Mouse (Mus musculus) MEL (cell line): Measurements from ENCODE around the gene Mrps30. TPM values are rescaled to one million over a fixed set of nuclear protein-coding genes. Genes with fewer than 3 reads are reported as not detected.

Experiments
- DNase-seq: peaks from one replicate; pipeline ENCODE4 v3.0.0; 2011; ENCODE audit warnings: low read depth, low spot score
- H3K27ac ChIP-seq: 2 replicates; pipeline ENCODE4 v1.5.1; 2012; ENCODE audit warnings: low read depth, mild to moderate bottlenecking, control low read depth, low read length, moderate library complexity; ENCODE audit not compliant: control insufficient read depth
- H3K27me3 ChIP-seq, 2 experiments: fragments of 150-350 bp in 1 of 2; sonication (generic) in 1 of 2; 2 replicates each; pipeline ENCODE4 v1.6.1; 2012; ENCODE audit warnings: low read length in 2 of 2, mild to moderate bottlenecking in 2 of 2, improper control_type of control experiment in 1 of 2, moderate library complexity in 1 of 2; ENCODE audit not compliant: insufficient read depth in 2 of 2, control insufficient read depth in 1 of 2
- H3K36me3 ChIP-seq, 2 experiments: 2 replicates each; pipeline ENCODE4 v1.6.1; 2012 to 2014; ENCODE audit warnings: low read length in 2 of 2, improper control_type of control experiment in 1 of 2, inconsistent platforms in 1 of 2, mild to moderate bottlenecking in 1 of 2; ENCODE audit not compliant: insufficient read depth in 2 of 2, control insufficient read depth in 1 of 2
- H3K4me1 ChIP-seq, 2 experiments: fragments of 150-350 bp in 1 of 2; sonication (generic) in 1 of 2; 2 replicates each; pipeline ENCODE4 v1.6.1; 2012; ENCODE audit warnings: low read length in 2 of 2, improper control_type of control experiment in 1 of 2, mild to moderate bottlenecking in 1 of 2; ENCODE audit not compliant: insufficient read depth in 2 of 2, control insufficient read depth in 1 of 2
- H3K4me3 ChIP-seq, 2 experiments: fragments of 150-350 bp in 1 of 2; sonication (generic) in 1 of 2; 2 replicates each; pipeline ENCODE4 v1.5.1; 2012; ENCODE audit warnings: low read depth in 2 of 2, low read length in 2 of 2, mild to moderate bottlenecking in 2 of 2, moderate library complexity in 2 of 2, control low read depth in 1 of 2, improper control_type of control experiment in 1 of 2; ENCODE audit not compliant: control insufficient read depth in 1 of 2, insufficient read depth in 1 of 2
- H3K79me2 ChIP-seq: 2 replicates; pipeline ENCODE4 v1.6.1; 2012; ENCODE audit warnings: mild to moderate bottlenecking, low read length, moderate library complexity; ENCODE audit not compliant: control insufficient read depth, poor library complexity, insufficient read depth
- H3K9ac ChIP-seq: 2 replicates; pipeline ENCODE4 v1.6.1; 2012; ENCODE audit warnings: low read depth, mild to moderate bottlenecking, control low read depth, low read length, moderate library complexity; ENCODE audit not compliant: control insufficient read depth, poor library complexity, severe bottlenecking
- H3K9me3 ChIP-seq: fragments of 150-350 bp; sonication (generic); replicated peaks from 2 replicates; pipeline ENCODE4 v1.6.1; 2012; ENCODE audit warnings: mild to moderate bottlenecking, low read length, improper control_type of control experiment, moderate library complexity; ENCODE audit not compliant: insufficient read depth
- BHLHE40 ChIP-seq: IDR thresholded peaks from 2 replicates; pipeline ENCODE4 v1.6.1; 2012; ENCODE audit warnings: low read depth, mild to moderate bottlenecking, inconsistent platforms, low read length, improper control_type of control experiment, borderline replicate concordance
- EP300 ChIP-seq, 2 experiments: IDR thresholded peaks; 2 replicates each; pipeline ENCODE4 v1.6.1; 2011; ENCODE audit warnings: improper control_type of control experiment in 2 of 2, low read length in 2 of 2, low read depth in 1 of 2, mild to moderate bottlenecking in 1 of 2
- GABPA ChIP-seq: IDR thresholded peaks from 2 replicates; pipeline ENCODE4 v1.6.1; 2012; ENCODE audit warnings: low read depth, mild to moderate bottlenecking, inconsistent platforms, low read length, improper control_type of control experiment, moderate library complexity
- GATA1 ChIP-seq: IDR thresholded peaks from 2 replicates; pipeline ENCODE4 v1.6.1; 2011; ENCODE audit warnings: low read depth, low read length, improper control_type of control experiment
- KAT2A ChIP-seq: conservative IDR thresholded peaks from 2 replicates; pipeline ENCODE4 v1.6.1; 2012; ENCODE audit warnings: low read depth, low read length, improper control_type of control experiment, inconsistent platforms
- MAX ChIP-seq: IDR thresholded peaks from 2 replicates; pipeline ENCODE4 v1.6.1; 2011; ENCODE audit warnings: low read length, improper control_type of control experiment
- MAZ ChIP-seq: IDR thresholded peaks from 2 replicates; pipeline ENCODE4 v1.6.1; 2012; ENCODE audit warnings: low read depth, mild to moderate bottlenecking, inconsistent platforms, low read length, improper control_type of control experiment
- MEF2A ChIP-seq: IDR thresholded peaks from 2 replicates; pipeline ENCODE4 v1.6.1; 2014; ENCODE audit warnings: low read depth, mild to moderate bottlenecking, inconsistent platforms, low read length, improper control_type of control experiment; ENCODE audit not compliant: poor library complexity, insufficient replicate concordance, severe bottlenecking; ENCODE audit errors: extremely low read depth
- MXI1 ChIP-seq: IDR thresholded peaks from 2 replicates; pipeline ENCODE4 v1.6.1; 2011; ENCODE audit warnings: mild to moderate bottlenecking, low read depth, low read length, improper control_type of control experiment
- NRF1 ChIP-seq: IDR thresholded peaks from 2 replicates; pipeline ENCODE4 v1.6.1; 2014; ENCODE audit warnings: low read depth, mild to moderate bottlenecking, inconsistent platforms, low read length, improper control_type of control experiment, moderate library complexity; ENCODE audit not compliant: poor library complexity, insufficient read depth, severe bottlenecking
- POLR2AphosphoS2 ChIP-seq: IDR thresholded peaks from 2 replicates; pipeline ENCODE4 v1.6.1; 2011; ENCODE audit warnings: low read length, improper control_type of control experiment
- POLR2AphosphoS5 ChIP-seq: IDR thresholded peaks from 2 replicates; pipeline ENCODE4 v1.6.1; 2012; ENCODE audit warnings: low read depth, borderline replicate concordance, mild to moderate bottlenecking, inconsistent platforms, low read length, moderate library complexity, mixed read lengths
- SMC3 ChIP-seq: IDR thresholded peaks from 2 replicates; pipeline ENCODE4 v1.6.1; 2011; ENCODE audit warnings: low read depth, low read length, improper control_type of control experiment
- TAL1 ChIP-seq: IDR thresholded peaks from 2 replicates; pipeline ENCODE4 v1.6.1; 2012; ENCODE audit warnings: mild to moderate bottlenecking, inconsistent platforms, low read length, moderate library complexity, mixed read lengths
- TBP ChIP-seq: IDR thresholded peaks from 2 replicates; pipeline ENCODE4 v1.8.0; 2011; ENCODE audit warnings: low read depth, low read length, improper control_type of control experiment
- TCF12 ChIP-seq: IDR thresholded peaks from 2 replicates; pipeline ENCODE4 v1.6.1; 2014; ENCODE audit warnings: low read depth, mild to moderate bottlenecking, inconsistent platforms, low read length, improper control_type of control experiment, moderate library complexity
- USF1 ChIP-seq: IDR thresholded peaks from 2 replicates; pipeline ENCODE4 v1.6.1; 2014; ENCODE audit warnings: low read depth, mild to moderate bottlenecking, inconsistent platforms, low read length, improper control_type of control experiment, moderate library complexity
- ZC3H11A ChIP-seq: IDR thresholded peaks from 2 replicates; pipeline ENCODE4 v1.6.1; 2012; ENCODE audit warnings: low read depth, mild to moderate bottlenecking, inconsistent platforms, low read length, improper control_type of control experiment
- ZNF384 ChIP-seq: IDR thresholded peaks from 2 replicates; pipeline ENCODE4 v1.6.1; 2012; ENCODE audit warnings: low read depth, mild to moderate bottlenecking, inconsistent platforms, low read length, improper control_type of control experiment
- polyA plus RNA-seq, 2 experiments: library from polyadenylated mRNA; stranded (reverse) in 1 of 2; unstranded in 1 of 2; fragments of >175 nt in 1 of 2; fragments of >200 nt in 1 of 2; gene quantifications; 2 replicates each; pipeline versions ENCODE4 v1.2.1 to v1.2.4; 2012; ENCODE audit warnings: low replicate concordance in 2 of 2, low read depth in 1 of 2; ENCODE audit not compliant: insufficient read length in 2 of 2, insufficient read depth in 1 of 2, missing spikeins in 1 of 2
- total RNA-seq: library from RNA; depleted of rRNA; stranded (reverse); fragments of 300-350 nt; gene quantifications from 2 replicates; pipeline ENCODE4 v1.2.3, GENCODE M21; 2012

Mrps30 gene
- total and polyA plus RNA-seq, 3 experiments: 34.3 to 35.8 TPM; not detected in 1

- Histone ChIP-seq H3K27me3 (no peaks in the 10 kb centered on the region), H3K27ac (no peak overlapping the region), H3K36me3 (peaks cover 0 to 2% of the 10 kb centered on the region in 2 experiments; a peak in 1 of 4 replicates), H3K4me3 (no peak overlapping the region), H3K79me2 (no peaks in the 10 kb centered on the region), H3K9ac (no peak overlapping the region), H3K9me3 (no peaks in the 10 kb centered on the region)
- DNase-seq: no peak
- TF ChIP-seq EP300 (IDR thresholded peaks at IDR 0.05; ENCODE audit: low read depth in 1 of 2, low read length in 2 of 2) (no peak), USF1 (no peak)
- TF ChIP-seq, all 39 proteins: peak for 0
- H3K4me1 ChIP-seq: no peaks in the 10 kb centered on the region
Observed at GRCm38 (mm10) chr13:118372871-118373270, 14.2 kb downstream of the Mrps30 start.

- Histone ChIP-seq H3K9ac (no peak overlapping the region), H3K9me3 (no peaks in the 10 kb centered on the region), H3K27ac (no peak overlapping the region), H3K27me3 (no peaks in the 10 kb centered on the region), H3K79me2 (no peaks in the 10 kb centered on the region), H3K36me3 (no peaks in the 10 kb centered on the region)
- TF ChIP-seq TBP (no peak), POLR2AphosphoS2 (no peak), ZC3H11A (no peak), MXI1 (no peak), TAL1 (no peak), MEF2A (no peak), BHLHE40 (no peak), USF1 (no peak), MAX (no peak), POLR2AphosphoS5 (no peak), KAT2A (no peak), ZNF384 (no peak), GATA1 (no peak), GABPA (no peak), TCF12 (no peak), NRF1 (no peak), MAZ (no peak), SMC3 (no peak), EP300 (IDR thresholded peaks at IDR 0.05; ENCODE audit: low read depth in 1 of 2, low read length in 2 of 2) (no peak)
- TF ChIP-seq, all 39 proteins: peak for 0
- DNase-seq: no peak
- Histone ChIP-seq H3K4me1 (no peaks in the 10 kb centered on the region), H3K4me3 (no peak overlapping the region)
Observed at GRCm38 (mm10) chr13:118365774-118366173, 21.3 kb downstream of the Mrps30 start.
